Mouse (Mus musculus): ENCODE results near the gene Abr. TPM values are rescaled to one million over a fixed set of nuclear protein-coding genes. Genes with fewer than 3 reads are reported as not detected.

Gene Abr
- total RNA-seq, 2 experiments from 2014 or later: 487 to 511 TPM

DNA sequence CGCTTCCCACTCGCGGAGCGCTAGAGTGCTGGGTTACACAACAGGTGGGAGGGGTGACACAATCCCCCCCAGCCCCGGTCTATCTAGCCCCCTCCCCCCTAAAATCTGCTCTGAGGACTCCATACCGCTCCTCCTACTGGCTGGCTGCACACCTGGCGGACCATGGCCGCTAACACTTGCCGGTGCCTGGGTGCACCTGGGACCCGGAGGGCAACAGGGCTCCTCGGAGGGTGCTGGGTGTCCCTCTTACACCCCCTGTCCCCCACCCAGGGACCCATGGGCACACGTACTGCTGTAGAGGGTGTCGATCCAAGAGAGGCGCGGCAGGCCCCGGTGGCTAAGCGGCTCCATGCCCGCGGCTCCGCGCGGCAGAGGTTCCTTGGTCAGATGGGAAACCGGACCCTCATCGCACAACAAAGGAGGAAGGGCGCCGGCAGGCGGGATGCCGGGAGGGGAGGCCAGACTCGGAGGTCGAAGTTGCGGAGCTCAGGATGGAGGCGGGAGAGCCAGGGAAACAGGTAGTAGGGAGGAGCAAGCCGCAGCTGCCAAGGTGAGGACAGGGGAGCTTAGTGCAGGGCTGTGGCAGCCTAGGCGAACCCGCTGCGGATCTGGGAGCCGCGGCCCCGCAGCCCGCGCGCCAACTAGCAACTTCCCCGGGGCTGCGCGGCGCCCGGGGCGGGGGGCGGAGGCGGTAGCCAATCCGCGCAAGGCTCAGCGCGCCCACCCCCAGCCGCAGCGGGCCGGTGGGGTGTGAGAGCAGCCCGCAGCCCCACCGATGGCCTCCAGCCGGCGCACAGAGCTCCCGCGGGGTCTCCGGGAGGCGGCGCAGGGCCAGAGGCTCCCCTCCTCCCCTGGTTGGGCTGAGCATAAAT, 51.1 kb downstream of the Abr start:
- DNase-seq (ENCODE audit: extremely low spot score in 1 of 2, low spot score in 1 of 2): peak; percentile 48 to 49

DNA sequence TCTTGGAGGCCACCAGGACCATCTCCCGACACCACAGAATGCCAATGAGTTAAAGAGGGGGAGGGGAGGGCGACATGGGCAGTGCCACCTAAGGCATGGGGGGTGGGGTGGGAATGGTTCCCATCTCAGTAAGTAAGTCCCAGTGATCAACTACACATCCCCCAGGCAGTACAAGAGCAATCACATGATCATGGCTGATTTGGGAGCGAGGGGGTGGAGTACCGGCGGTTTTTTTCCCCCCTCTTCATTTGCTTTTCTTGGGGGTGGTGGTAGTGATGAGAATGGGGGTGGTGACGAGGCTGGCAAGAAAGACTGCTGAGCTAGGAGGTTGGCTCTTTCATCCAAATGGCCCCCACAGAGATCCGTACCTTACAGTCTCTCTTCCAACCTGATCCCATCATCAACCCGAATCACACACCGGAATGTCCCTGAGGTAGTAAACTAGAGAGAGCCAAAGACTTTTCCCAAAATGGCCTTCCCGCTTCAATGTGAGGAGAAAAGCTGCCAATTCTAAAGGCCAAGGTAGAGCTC, 51.8 kb downstream of the Abr start:
- no peak for DNase-seq (ENCODE audit: extremely low spot score in 1 of 2, low spot score in 1 of 2)

DNA sequence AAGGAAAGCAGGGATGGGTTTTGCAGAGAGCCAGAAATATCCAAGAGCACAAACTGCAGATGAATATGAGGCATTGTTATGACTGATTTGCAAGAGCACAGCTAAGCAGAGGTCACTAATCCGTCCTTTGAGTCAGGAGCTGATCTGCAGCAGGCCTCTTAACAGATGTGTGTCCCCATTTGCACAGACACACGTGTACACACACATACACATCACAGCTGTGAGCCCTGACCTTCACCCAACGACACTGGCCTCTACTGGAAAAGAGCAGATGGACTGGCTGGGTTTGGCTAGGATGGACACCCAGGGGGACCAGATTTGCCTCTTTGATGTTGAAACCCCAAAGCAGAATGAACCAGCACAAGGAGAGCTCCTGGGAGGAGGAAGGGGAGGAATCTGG, 52.7 kb downstream of the Abr start:
- no peak for DNase-seq (ENCODE audit: extremely low spot score in 1 of 2, low spot score in 1 of 2)

DNA sequence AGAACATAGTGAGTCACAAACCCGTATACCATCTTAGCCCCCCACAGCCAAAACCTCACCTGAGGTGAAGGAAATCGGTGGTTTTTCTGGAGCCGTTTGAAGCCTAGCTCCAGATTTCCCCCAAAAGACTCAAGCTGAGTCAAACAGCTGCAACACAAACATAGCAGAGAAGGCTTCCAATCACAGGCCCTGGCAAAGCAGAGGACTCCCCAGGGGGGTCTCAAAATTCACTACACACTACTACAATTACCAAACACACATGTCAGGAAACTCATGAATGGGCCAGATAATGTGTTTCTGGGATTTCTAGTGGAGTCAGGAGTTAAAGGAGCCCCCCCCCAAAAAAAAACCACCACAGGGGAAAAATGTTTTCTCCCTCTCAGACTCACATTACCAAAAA, 56.0 kb downstream of the Abr start:
- DNase-seq (ENCODE audit: extremely low spot score in 1 of 2, low spot score in 1 of 2): no peak

DNA sequence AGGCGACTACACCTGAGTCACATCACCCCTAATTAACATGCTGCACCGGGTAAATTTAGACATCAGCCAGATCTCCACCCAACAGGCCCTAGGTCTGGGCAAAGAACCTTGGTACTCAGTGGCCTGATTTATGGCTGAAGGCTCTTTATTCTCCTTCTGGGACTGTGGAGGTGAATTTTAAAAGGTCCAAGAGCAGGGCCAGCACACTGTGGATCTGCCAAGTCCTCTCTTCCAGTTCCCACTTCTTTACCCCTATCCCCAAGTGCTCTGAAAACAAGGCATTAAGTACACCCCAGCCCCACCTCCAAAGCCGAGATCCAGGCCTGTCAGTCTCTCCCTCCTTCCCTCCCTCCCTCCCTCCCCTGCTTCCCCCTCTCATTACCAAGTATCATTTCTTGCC, 59.5 kb downstream of the Abr start:
- DNase-seq (ENCODE audit: extremely low spot score in 1 of 2, low spot score in 1 of 2): no peak

DNA sequence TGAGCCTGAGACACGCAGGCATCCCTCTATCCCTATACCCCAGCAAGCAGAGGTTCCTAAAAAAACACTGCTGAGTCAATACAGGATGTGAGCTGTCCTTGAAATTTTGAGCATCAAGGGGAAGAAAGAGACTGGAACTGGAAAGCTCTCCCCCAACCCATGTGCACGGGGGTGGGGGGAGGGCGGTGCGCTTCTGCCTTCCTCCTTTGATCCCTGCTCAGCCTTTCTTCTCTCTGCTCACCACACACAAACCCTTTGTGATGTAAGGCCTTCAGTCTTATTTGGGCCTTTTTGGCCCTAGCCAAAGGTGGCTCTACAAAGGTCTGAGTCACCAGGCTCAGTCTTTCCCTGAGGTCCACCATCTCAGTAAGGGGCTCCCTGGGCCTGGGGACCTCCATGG, 59.9 kb downstream of the Abr start:
- DNase-seq (ENCODE audit: extremely low spot score in 1 of 2, low spot score in 1 of 2): no peak

DNA sequence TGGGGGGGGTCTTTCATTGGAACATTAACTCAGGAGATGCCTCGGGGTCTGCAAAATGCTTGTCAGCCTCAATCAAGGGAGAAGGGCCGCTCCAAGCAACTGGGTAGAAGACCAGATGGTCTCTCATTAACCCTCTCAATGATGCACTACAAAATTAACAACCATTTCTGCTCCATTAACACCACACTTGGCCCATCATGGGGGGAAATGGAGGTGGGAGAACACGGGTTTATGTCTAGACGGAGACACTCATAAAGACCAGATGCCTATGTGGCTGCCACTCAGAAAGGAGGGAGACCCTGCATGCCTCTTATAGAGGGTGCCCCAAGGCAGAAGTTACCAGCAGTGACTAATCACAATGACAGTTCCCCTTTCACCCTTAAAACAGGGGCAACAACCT, 64.3 kb downstream of the Abr start:
- DNase-seq (ENCODE audit: extremely low spot score in 1 of 2, low spot score in 1 of 2): no peak

DNA sequence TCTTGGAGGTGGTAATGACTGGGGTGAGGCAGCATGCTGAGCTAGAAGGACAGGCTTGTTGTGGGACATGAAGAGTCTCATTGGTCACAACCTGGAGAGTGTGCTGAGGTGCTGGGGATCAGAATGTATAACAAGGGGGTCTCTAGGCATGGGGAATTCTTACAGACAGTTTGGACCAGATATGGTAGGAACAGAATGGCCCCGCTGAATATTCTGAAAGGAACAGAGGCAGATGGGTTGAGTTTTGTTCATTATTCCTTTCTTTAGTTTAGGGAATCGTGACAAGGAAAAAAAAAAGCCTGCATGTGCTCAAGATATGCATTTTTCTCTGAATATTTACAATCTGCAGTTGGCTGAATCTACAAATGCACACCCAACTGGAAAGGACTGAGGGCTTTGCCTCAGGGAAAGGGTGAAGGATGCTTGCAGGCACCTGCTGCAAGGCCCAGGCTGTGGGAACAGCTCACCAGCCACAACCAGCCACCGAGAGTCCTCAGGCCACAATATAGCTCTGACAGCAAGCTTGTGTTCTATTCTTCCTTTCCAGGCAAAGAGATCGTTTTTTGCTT, 73.9 kb downstream of the Abr start:
- DNase-seq (ENCODE audit: extremely low spot score in 1 of 2, low spot score in 1 of 2): no peak

DNA sequence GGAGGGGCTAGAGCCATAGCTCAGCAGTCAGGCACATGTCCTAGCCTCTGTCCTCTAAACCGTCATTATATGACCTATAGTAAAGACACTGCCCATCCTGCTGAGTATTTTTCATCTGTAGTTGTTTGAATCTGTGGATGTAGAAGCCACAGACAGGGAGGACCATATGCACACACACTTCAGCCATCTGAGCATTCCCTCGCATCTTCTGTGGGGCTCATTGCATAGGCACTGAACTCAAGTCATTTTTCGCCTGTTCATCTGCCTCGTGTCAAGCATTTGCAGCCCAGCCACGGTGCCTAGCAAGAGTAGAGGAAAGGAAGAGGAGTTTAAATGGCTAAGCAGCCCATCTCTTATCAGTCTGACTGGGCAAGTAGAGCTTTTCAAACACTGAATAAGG, 74.7 kb downstream of the Abr start:
- DNase-seq (ENCODE audit: extremely low spot score in 1 of 2, low spot score in 1 of 2): no peak

DNA sequence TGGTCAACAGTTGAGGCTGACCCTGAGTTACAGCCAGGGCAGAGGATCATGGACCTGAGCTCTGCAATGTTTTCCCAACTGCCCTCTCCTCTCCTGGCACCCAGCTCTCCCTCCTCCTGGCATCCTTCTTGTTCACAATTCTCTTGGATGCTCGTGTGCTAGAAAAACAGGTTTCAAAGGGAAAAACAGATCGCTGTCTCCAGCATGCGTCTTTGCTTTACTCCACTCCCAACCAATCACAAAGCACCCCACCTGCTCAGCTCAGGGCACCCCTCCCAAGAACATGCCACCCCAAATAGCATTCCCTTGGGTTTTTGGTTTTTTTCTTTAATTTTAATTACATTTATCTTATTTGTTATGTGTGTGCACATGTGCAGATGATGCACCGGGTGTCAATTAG, 75.7 kb downstream of the Abr start:
- DNase-seq (ENCODE audit: extremely low spot score in 1 of 2, low spot score in 1 of 2): no peak

DNA sequence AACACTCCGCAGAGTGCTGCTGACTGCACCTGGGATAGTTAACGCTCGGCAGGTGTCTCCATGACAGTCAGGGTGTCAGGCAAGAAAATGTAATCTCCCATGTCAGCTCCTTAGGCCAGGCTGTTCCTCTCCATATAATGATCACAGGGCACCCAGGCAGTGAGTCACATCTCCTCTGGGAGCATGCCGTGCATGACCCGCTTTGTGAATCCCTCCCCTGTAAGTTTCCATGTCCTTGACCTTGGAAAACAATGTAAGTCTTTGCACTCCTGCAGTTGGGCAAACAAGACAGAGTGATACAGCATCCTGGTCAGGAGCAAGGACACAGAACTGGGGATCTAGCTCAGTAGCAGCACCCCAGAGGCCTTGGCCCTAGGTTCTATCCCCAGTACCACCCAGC, 78.8 kb downstream of the Abr start:
- DNase-seq (ENCODE audit: extremely low spot score in 1 of 2, low spot score in 1 of 2): no peak

DNA sequence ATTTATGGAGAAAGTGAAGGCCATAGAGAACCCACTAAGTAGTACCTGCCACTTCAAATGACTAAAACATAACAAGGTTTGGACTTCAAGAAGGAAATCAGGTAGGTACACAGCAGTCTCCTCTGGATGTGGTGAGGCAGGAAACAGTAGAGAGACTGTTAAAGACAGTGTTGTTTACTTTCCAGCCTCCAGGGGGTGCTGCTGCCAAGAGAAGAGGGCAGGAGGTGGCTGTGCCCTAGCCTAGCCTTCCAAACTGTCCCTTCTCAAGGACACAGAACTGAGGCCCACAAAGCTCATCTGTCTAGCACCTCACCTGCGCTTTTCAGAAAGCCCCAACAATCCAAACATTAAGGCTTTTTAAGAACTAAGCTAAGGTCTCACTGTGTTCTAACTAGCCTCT, 81.1 kb downstream of the Abr start:
- peak in 1 of 2 experiments; percentile 81 for DNase-seq (ENCODE audit: extremely low spot score in 1 of 2, low spot score in 1 of 2)

DNA sequence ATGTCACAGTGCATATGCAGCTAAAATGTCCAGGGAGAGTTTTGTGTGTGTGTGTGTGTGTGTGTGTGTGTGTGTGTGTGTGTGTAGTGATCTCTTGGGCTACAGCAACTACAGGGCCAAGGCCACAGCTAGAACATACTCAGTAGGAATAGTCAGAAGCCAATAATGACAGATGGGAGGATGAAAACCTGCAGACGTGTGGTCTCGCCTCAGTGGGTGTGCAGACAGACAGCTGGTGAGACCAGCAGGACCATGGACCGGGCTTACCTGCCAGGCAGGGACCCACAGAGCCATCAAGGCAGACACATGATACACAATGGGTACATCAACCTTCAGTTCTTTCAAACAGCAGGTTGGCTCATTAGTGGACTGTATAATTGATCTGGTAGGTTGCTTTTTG, 84.7 kb downstream of the Abr start:
- DNase-seq (ENCODE audit: extremely low spot score in 1 of 2, low spot score in 1 of 2): no peak

DNA sequence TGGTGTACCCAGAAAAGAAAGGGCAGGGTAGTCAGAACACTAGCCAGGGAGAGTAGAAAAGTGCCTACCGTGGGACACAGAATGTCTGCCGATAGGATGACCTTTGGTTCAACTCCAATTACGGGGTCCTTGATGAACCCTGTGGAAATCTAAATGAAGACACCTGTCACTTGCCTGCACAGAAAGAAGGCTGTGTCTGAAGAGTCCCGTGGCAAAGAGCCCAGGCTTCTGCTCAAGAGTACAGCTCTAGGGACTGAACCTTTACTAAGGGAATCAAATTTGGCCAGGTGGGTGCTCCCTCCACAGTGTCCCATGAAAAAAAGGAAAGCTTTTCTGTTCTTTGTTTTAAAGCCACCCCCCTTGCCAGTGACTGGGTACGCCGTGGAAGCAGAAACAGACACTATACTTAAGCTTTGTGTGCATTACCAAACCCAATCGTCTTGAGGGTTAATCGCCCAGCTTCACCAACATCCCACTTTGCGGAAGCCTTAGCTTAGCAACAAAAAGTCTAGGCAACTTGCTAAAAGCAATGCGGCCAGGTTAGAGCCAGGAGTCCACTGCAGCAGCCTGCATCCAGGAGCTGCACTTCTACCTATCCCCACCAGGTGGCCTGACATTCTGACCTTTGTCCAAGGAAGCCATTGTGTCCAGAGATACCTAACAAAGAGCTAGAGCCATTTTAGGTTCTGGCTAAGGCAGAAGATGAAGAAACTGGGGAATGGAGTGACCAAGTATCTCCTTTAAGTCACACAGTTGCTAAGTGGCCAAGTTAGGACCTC, 85.3 kb downstream of the Abr start:
- DNase-seq (ENCODE audit: extremely low spot score in 1 of 2, low spot score in 1 of 2): no peak

DNA sequence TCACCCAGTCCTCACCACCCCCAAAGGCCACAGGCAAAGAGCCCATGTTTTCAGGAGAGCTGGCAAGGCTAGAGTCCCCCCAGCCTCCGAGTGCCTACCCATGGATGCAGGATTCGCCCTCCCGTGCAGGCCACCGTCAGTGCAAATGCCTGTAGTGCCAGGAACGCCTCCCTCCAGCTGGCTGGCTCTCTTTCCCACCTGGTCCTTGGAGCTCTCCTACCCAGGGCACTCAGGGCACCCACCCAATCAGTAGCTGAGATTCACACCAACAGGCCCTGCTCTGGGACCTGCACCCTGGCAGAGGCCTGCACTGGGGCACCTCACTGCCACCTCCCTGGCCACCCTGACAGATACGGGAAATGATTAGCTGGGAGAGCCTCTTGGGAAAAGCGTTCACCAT, 90.1 kb downstream of the Abr start:
- DNase-seq (ENCODE audit: extremely low spot score in 1 of 2, low spot score in 1 of 2): no peak

DNA sequence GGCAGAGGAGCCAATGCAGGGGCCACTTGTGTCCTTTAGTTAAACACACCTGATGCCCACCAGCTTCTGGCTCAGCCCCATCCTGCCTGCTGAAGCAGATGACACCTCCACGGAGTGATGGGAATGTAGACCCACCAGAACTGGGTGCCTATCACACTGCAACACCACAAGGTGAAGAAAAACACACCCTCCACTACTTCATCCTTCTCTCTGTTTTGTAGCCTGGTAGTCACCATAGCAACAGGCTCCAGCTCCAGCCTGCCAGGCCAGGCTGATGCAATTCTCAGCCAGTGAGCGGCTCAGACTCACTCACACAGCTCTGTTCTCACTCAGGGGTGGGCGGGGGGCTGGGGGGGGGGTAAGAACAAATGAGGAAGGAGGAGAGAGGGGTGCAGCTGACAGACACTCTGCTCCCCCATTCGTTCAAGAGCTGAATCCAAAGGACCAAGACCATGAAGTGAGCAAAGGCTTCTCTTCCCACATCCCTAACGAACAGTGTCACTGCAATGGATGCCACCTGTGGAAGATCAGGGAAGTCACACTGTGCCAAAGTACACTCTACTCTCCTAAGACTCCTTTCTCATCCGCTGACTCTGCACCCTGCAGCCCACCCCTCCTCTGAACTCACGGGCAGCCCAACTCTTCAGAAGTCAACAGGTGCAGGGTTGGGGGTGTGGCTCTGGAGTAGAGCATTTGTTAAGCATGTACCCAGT, 91.0 kb downstream of the Abr start:
- peak in 1 of 2 experiments; percentile 41 for DNase-seq (ENCODE audit: extremely low spot score in 1 of 2, low spot score in 1 of 2)

DNA sequence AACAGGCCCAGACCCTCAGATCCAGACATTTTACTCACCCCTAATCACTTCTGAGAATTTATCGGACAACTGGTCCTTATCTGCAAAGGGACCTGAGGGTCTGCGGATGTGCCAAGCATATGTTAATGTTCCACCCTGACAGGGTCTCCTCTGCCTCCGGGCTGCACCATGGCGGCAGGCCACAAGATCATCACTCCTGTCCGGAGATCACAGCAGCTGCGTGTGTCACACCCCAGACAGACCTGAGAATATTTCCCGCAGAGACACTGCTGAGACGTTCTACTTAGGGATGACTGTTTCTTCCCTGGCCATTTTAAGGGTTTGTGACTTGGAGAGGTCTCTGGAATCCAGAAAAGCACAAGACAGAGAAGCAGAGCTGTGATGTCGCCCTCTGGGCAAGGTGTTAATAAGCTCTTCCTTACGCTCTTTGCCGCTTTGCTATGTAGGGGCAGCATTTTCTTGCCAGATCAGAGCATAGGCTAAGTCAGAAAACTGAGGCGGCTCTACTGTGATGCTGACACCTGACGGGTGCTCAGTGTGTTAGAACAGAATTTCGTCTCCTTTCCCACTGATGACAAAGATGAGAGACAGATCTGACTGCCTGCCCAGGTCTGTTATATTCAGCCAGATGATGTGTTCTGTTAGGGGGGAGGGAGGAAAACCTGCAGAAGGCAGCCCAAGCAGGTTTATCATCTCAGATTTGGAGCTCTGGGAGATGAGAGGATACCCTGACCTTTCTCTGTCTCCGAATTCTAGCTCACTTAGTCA, 91.8 kb downstream of the Abr start:
- no peak for DNase-seq (ENCODE audit: extremely low spot score in 1 of 2, low spot score in 1 of 2)

DNA sequence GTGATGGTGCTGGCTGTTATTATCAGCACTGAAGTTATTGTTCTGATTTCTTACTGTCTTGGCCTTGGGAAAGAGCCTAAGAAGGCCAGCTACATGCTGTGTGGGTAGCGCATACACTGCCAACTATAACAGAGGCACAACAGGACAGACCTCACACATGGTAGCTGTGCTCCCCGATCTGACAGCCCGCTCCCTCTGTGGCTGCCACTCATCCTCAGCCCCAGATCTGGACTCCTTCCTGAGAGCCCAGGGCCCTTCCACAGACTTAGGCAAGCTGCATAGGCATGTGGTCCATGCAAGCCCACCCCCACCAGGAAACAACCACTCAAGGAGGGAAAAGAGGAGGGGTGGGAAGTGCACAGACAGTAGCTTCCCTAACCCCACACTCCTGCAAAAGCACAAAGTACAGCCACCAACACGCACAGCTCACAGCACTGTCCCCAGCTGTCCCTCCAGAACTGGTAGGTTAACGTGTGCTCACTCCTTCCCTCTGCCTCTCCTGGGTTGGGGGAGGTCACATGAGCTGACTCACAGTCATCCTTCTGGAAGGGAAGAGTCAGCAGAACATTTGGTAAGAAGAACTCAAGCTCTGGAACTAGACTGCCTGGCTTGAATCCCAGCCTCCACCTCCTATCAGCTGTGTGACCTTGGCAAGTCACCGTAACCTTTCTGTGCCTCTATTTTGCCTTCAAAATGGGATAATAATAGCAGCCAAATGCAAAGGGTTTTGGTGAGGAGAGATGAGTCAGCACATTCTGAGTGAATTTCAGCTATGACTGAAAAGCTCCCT, 92.6 kb downstream of the Abr start:
- DNase-seq (ENCODE audit: extremely low spot score in 1 of 2, low spot score in 1 of 2): no peak

Measured in layer of hippocampus, postnatal 25 days (tissue).